8 mouse cellular contexts compared by ENCODE assay signal in the genomic region with DNA sequence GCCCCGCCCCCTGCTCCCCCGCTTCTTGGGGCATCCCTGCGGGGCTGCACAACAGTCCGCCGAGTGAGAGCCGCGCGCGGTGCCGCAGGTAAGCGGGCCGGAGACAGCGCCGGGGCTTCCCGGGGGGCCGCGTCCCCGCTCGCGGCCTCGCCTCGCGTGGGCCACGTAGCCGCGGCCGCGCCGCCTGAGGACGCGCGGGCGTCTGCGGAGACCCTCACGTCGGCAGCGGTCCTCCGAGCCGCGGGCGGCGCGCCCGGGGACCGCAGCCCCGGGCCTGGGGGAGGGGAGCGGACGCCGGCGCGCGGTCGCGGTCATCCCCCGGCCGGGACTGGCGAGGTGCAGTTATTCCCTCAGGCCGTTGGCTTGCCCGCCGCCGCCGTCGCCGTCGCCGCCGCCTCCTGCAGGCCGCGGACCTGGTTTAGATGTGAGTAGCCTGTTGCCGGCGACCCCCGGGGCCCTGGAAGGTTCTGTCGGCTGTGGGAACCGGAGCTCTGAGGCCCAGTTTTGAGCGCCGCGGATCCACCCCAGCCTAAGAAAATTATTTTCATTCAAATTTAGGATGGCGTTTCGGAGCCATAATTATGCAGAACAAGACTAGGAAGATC. TPM values are rescaled to one million over a fixed set of nuclear protein-coding genes. Genes with fewer than 3 reads are reported as not detected.
DNase-seq lines count a peak whose midpoint lies in the region; ATAC-seq and TF ChIP-seq lines count a peak whose summit lies in the region.

No protein-coding gene starts in this region.

- H3K9ac ChIP-seq in hindbrain, embryonic 13.5 days: peak overlapping the region; percentile 91
- peak overlapping the region; percentile 95 for H3K9ac ChIP-seq in liver, postnatal 0 days (replicated peaks)

- peaks cover 10% of the 10 kb centered on the region for H3K4me1 ChIP-seq in lung, adult 2 months (ENCODE audit: control insufficient read depth, insufficient read depth, low read length)
- peaks cover 15% of the 10 kb centered on the region; the same call in 1 of the 2 replicates for H3K4me1 ChIP-seq in brown adipose tissue, adult 24 weeks (ENCODE audit: control insufficient read depth, insufficient read depth, insufficient read length, low read length)
- H3K4me1 ChIP-seq in hindbrain, embryonic 13.5 days (replicated peaks): peaks cover 27% of the 10 kb centered on the region
- peaks cover 49% of the 10 kb centered on the region for H3K4me1 ChIP-seq in liver, postnatal 0 days (ENCODE audit: insufficient read depth)
- H3K4me1 ChIP-seq in testis, adult 2 months (ENCODE audit: control insufficient read depth, insufficient read depth, low read length): peaks cover 6% of the 10 kb centered on the region

- no peaks in the 10 kb centered on the region for H3K36me3 ChIP-seq in hindbrain, embryonic 13.5 days
- H3K36me3 ChIP-seq in liver, postnatal 0 days (replicated peaks; ENCODE audit: insufficient read depth, low read length): no peaks in the 10 kb centered on the region
- no peaks in the 10 kb centered on the region for H3K36me3 ChIP-seq in testis, adult 2 months (ENCODE audit: control insufficient read depth, insufficient read depth, low read length)

- DNase-seq in adrenal gland, postnatal 10 days: peak; percentile 53
- no peak for DNase-seq in adrenal gland, adult 18-20 months (ENCODE audit: low spot score in 2 of 2)
- DNase-seq in lung, adult 2 months: peak; percentile 46
- DNase-seq in lung, adult 18-20 months: no peak
- peak; percentile 55 for DNase-seq in liver, postnatal 0 days

- peak overlapping the region; percentile 75 for H3K4me3 ChIP-seq in lung, adult 2 months (replicated peaks; ENCODE audit: extremely low read depth, low read depth, low read length)
- H3K4me3 ChIP-seq in brown adipose tissue, adult 24 weeks (ENCODE audit: insufficient read depth, low read depth, low read length): peak overlapping the region; percentile 79
- peak overlapping the region; percentile 88 for H3K4me3 ChIP-seq in hindbrain, embryonic 13.5 days
- peak overlapping the region; percentile 84 for H3K4me3 ChIP-seq in liver, postnatal 0 days (ENCODE audit: low read depth, low read length)
- H3K4me3 ChIP-seq in testis, adult 2 months (ENCODE audit: control insufficient read depth, low read depth, low read length): peak overlapping the region; percentile 94

- H3K27me3 ChIP-seq in hindbrain, embryonic 13.5 days: no peaks in the 10 kb centered on the region
- no peaks in the 10 kb centered on the region for H3K27me3 ChIP-seq in liver, postnatal 0 days (ENCODE audit: insufficient read depth, low read length)
- H3K27me3 ChIP-seq in testis, adult 2 months (ENCODE audit: control insufficient read depth, insufficient read depth, low read length): no peaks in the 10 kb centered on the region

- under 1% methylated on average over 79 of the region's 79 CpGs for WGBS in lung, adult 2 months
- WGBS in hindbrain, embryonic 13.5 days: under 1% methylated on average over 56 of the region's 79 CpGs
- WGBS in liver, postnatal 0 days (ENCODE audit: insufficient replicate concordance): 1% methylated on average over 56 of the region's 79 CpGs

- H3K27ac ChIP-seq in brown adipose tissue, adult 24 weeks (replicated peaks; ENCODE audit: low read depth, low read length): 0 out of 2 replicates have a peak overlapping the region, but pooled peaks have one; percentile 34
- H3K27ac ChIP-seq in hindbrain, embryonic 13.5 days: peak overlapping the region; percentile 91
- H3K27ac ChIP-seq in liver, postnatal 0 days (ENCODE audit: low read depth): peak overlapping the region; percentile 97
- H3K27ac ChIP-seq in testis, adult 2 months (ENCODE audit: control insufficient read depth, insufficient read depth, low read depth, low read length): peak overlapping the region; percentile 93

- H3K9me3 ChIP-seq in hindbrain, embryonic 13.5 days: no peaks in the 10 kb centered on the region
- no peaks in the 10 kb centered on the region for H3K9me3 ChIP-seq in liver, postnatal 0 days (ENCODE audit: low read length)

- ATAC-seq in hindbrain, embryonic 13.5 days (ENCODE audit: low FRiP score): no peak
- ATAC-seq in liver, postnatal 0 days: no peak

- no peak for TF ChIP-seq EP300 in liver, postnatal 0 days (IDR thresholded peaks at IDR 0.05; ENCODE audit: low read depth)

- TF ChIP-seq POLR2A in lung, adult 2 months (IDR thresholded peaks at IDR 0.05; ENCODE audit: borderline replicate concordance, extremely low read depth, low read depth, low read length): no peak
- TF ChIP-seq POLR2A in testis, adult 2 months (IDR thresholded peaks at IDR 0.05; ENCODE audit: control insufficient read depth, low read depth, low read length): no peak

- TF ChIP-seq CTCF in lung, adult 2 months (IDR thresholded peaks at IDR 0.05; ENCODE audit: insufficient read depth, low read length): no peak
- no peak for TF ChIP-seq CTCF in liver, postnatal 0 days (IDR thresholded peaks at IDR 0.05; ENCODE audit: low read depth)
- no peak for TF ChIP-seq CTCF in testis, adult 2 months (IDR thresholded peaks at IDR 0.05; ENCODE audit: control insufficient read depth, insufficient read depth, insufficient replicate concordance, low read depth, low read length)

- H3K4me2 ChIP-seq in hindbrain, embryonic 13.5 days: peak overlapping the region; percentile 88
- peak overlapping the region; percentile 73 for H3K4me2 ChIP-seq in liver, postnatal 0 days (ENCODE audit: low read depth, low read length)

RNA-seq across cellular contexts. Expression of a gene that starts 1.4 kb away (rescaled TPM):
- 10 to 100 TPM; 39.2 to 42.3 TPM for total RNA-seq in adrenal gland, postnatal 10 days (2021)
- 10 to 100 TPM; 34.4 to 40.1 TPM for total RNA-seq in adrenal gland, adult 18-20 months (2021)
- 51.2 and 55.8 TPM in 2 replicates for polyA plus RNA-seq in lung, adult 2 months (2012; rRNA removed)
- polyA plus RNA-seq in brown adipose tissue, adult 24 weeks (2012; ENCODE audit: insufficient read depth, insufficient read length, missing spikeins): 3.3 and 6.3 TPM in 2 replicates
- 40.6 and 41.8 TPM in 2 replicates for polyA plus RNA-seq in hindbrain, embryonic 13.5 days (2015; fragmentation: Nextera tagmentation; extraction: Ambion mirVana)
- 34.0 and 44.5 TPM in 2 replicates for polyA plus RNA-seq in liver, postnatal 0 days (2015; fragmentation: Nextera tagmentation; extraction: Ambion mirVana)
- 11.2 and 11.8 TPM in 2 replicates for polyA plus RNA-seq in testis, adult 2 months (2012; rRNA removed)

Comparison
In these comparisons a context has a peak if more than half of its experiments do, and no peak if none do; other contexts are left out.
1. DNase-seq: peak in adrenal gland, postnatal 10 days (single experiment), lung, adult 2 months (single experiment) and liver, postnatal 0 days (single experiment); none in adrenal gland, adult 18-20 months (0 of 2) and lung, adult 18-20 months (0 of 2).
2. H3K27ac ChIP-seq: peak in every context shown above with its lines; median percentile 97 in liver, postnatal 0 days; 93 in testis, adult 2 months; 91 in hindbrain, embryonic 13.5 days; 34 in brown adipose tissue, adult 24 weeks.
3. Peak in every context shown above with its lines, with median percentiles within 50 percentile points of each other: H3K4me3 ChIP-seq.